Mouse (Mus musculus) neural tube, embryonic 12.5 days (tissue): ENCODE measurements at regions not wholly inside any gene's neighbourhood (a gene's known extent, or its start where the extent isn't known, plus 50 kb on each side); places are given as distances from the start of the nearest gene placed in this dataset.

Experiments
- ATAC-seq: fragments of 200-750 bp; cut with Nextera tagmentation; 2 replicates; pipeline ENCODE4 v1.8.0; 2017; ENCODE audit warnings: low read depth, mild to moderate bottlenecking, moderate TSS enrichment, moderate library complexity; ENCODE audit not compliant: low FRiP score
- H3K27ac ChIP-seq: fragments of 300-500 bp; sonication (generic); 2 replicates; pipeline ENCODE4 v1.5.1; 2016
- H3K27me3 ChIP-seq: fragments of 300-500 bp; sonication (generic); replicated peaks from 2 replicates; pipeline ENCODE4 v1.6.1; 2016; ENCODE audit warnings: mild to moderate bottlenecking
- H3K36me3 ChIP-seq: fragments of 300-500 bp; sonication (generic); 2 replicates; pipeline ENCODE4 v1.6.1; 2016; ENCODE audit warnings: mild to moderate bottlenecking
- H3K4me1 ChIP-seq: fragments of 300-500 bp; sonication (generic); 2 replicates; pipeline ENCODE4 v1.6.1; 2016
- H3K4me2 ChIP-seq: fragments of 300-500 bp; sonication (generic); replicated peaks from 2 replicates; pipeline ENCODE4 v1.6.1; 2016; ENCODE audit warnings: mild to moderate bottlenecking
- H3K4me3 ChIP-seq: fragments of 300-500 bp; sonication (generic); 2 replicates; pipeline ENCODE4 v1.5.1; 2016
- H3K9ac ChIP-seq: fragments of 300-500 bp; sonication (generic); 2 replicates; pipeline ENCODE4 v1.6.1; 2016; ENCODE audit warnings: mild to moderate bottlenecking
- H3K9me3 ChIP-seq: fragments of 300-500 bp; sonication (generic); 2 replicates; pipeline ENCODE4 v1.6.1; 2016; ENCODE audit warnings: mild to moderate bottlenecking
- WGBS: fragments of 180-500 bp; shearing (Covaris S2); methylation state at CpG from one replicate; pipeline ENCODE4 v1.1.7; 2016; 5-methylcytosine and 5-hydroxymethylcytosine counted together

DNA sequence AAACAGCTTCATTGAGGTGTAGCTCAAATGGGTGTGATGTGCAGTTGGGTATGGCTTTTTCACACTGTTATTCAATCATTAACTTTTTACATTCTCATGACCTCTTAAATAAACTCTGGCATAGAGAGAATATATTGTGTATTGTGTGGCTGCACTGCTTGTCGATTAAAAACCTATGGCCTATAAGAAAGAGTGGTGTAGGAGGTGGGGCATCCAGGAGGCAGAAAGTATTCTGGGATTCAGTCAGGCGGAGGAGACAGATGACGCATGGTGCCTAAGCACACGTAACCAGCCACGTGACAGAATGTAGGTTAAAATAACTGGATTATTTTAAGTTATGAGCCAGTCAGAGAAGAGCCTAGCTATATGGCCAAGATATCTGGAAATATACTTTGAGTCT, 78.2 kb upstream of the Slc16a7 start:
- WGBS = 88% methylated on average over 5 of the region's 5 CpGs
- no peak for ATAC-seq
- Histone ChIP-seq H3K4me2 (no peak overlapping the region), H3K9me3 (no peaks in the 10 kb centered on the region), H3K27ac (no peak overlapping the region), H3K27me3 (no peaks in the 10 kb centered on the region), H3K4me3 (no peak overlapping the region), H3K9ac (no peak overlapping the region), H3K4me1 (no peaks in the 10 kb centered on the region), H3K36me3 (no peaks in the 10 kb centered on the region)

DNA sequence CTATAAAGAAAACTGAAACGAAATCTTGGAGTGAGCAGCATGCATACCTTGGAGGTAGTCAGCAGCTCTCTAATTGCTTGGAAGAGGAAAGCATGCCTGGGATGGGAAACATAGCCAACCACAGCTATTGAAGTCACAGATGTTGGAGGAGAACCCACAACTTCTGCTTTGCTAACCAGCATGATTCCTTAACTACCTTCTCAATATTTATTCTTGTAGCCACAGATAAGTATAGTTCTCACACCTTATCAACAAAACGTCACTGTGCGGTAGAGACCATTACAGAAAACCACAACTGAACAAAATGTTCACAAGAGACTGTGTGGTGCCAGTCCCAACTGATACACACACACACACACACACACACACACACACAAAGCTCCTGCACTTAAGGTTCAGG, 99.1 kb upstream of the Slc16a7 start:
- Histone ChIP-seq H3K4me2 (no peak overlapping the region), H3K9me3 (no peaks in the 10 kb centered on the region), H3K27ac (no peak overlapping the region), H3K4me3 (no peak overlapping the region), H3K36me3 (no peaks in the 10 kb centered on the region), H3K4me1 (0 out of 2 replicates have a peak, but pooled peaks cover 4% of the 10 kb centered on the region), H3K9ac (no peak overlapping the region), H3K27me3 (no peaks in the 10 kb centered on the region)
- ATAC-seq = no peak
- 79% methylated on average over 3 of the region's 3 CpGs for WGBS

DNA sequence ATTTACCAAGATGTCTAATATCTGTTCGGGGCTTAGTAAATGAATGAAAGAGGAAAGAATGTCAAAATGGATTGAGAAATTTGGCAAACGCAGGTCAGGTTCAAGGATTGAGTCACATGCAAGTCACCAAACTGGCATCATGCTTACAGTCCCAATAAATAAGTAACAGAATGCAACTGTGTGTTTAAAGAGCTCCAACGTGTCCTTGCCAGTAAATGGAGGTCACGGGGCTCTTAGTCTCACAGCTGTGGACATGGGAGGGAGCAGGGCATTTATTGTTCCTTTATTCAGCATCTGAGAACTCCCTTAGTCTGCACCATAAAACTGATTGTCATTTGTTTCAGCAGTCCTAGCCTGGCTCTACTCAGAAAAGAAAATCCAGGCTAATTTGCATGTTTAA, 101.1 kb upstream of the Slc16a7 start:
- H3K27ac ChIP-seq = no peak overlapping the region
- ATAC-seq = 0 out of 2 replicates have a peak, but pooled peaks have one; percentile 65
- no peaks in the 10 kb centered on the region for H3K36me3 ChIP-seq
- 0 out of 2 replicates have a peak, but pooled peaks cover 4% of the 10 kb centered on the region for H3K4me1 ChIP-seq
- H3K9ac ChIP-seq = no peak overlapping the region
- no peak overlapping the region for H3K4me3 ChIP-seq
- H3K27me3 ChIP-seq = no peaks in the 10 kb centered on the region
- no peak overlapping the region for H3K4me2 ChIP-seq
- no peaks in the 10 kb centered on the region for H3K9me3 ChIP-seq
- 42% methylated on average over 4 of the region's 4 CpGs for WGBS

DNA sequence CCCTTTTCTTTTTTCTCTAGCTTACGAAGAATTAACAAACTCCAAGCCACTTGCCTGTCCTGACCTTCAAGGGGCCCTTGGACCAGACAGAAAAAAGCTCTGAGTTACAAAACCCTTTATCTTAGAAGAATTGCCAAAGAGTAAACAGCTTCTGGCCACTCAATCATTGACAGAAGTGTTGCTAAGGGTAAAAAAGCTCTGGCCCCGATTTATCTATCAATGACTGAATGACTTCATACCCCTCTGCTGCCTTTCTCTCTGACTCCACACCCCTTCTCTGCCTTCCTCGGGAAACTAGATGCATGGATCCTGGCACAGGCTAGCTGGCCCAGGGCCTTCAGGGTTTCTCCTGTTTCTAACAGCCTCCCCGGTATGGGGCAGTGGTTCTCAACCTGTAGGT, 105.2 kb upstream of the Slc16a7 start:
- H3K4me3 ChIP-seq = no peak overlapping the region
- WGBS = 70% methylated on average over 4 of the region's 4 CpGs
- H3K4me1 ChIP-seq = 0 out of 2 replicates have a peak, but pooled peaks cover 4% of the 10 kb centered on the region
- ATAC-seq = no peak
- no peaks in the 10 kb centered on the region for H3K9me3 ChIP-seq
- H3K36me3 ChIP-seq = no peaks in the 10 kb centered on the region
- H3K9ac ChIP-seq = no peak overlapping the region
- H3K27me3 ChIP-seq = no peaks in the 10 kb centered on the region
- H3K27ac ChIP-seq = no peak overlapping the region
- no peak overlapping the region for H3K4me2 ChIP-seq

DNA sequence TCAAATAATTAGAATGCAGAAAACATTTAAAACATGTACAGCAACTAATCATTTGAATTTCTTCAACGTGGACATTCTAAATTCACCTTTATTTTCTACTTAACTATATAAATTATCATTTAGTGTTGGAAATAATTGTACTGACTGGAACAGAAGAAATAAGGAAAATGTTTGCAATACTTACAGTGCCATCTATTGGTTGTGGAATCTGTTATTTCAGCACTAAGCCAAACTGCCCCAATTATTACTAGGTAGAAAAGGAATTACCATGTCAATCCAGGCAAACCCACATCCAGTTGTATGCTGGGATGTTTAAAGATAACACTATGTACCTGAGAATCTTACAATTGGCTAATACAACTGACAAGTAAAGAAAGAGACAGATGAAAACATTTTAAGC, 109.1 kb upstream of the Slc16a7 start:
- Histone ChIP-seq H3K4me3 (no peak overlapping the region), H3K4me1 (no peaks in the 10 kb centered on the region), H3K27ac (no peak overlapping the region), H3K36me3 (no peaks in the 10 kb centered on the region), H3K9me3 (no peaks in the 10 kb centered on the region), H3K4me2 (no peak overlapping the region), H3K27me3 (no peaks in the 10 kb centered on the region), H3K9ac (no peak overlapping the region)
- WGBS = 19% methylated on average over 1 of the region's 1 CpGs
- ATAC-seq = no peak

DNA sequence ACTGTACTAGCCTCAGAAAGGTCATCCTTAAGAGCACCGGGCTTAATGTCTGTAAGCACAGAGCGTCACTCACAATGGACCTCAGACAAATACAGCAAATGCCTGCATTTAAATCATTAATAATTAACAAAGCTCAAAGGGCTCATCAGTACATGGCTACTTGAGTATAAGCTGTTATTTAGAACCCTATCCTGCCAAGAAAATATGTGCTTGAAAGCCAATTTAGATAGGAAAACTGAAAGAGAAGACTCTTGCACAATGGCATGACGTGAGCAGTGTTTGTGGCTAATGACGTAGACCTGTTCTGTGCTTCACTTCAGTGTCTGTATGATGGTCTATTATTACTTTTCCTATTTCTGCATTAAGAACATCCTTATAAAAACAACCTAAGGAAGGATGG, 111.1 kb upstream of the Slc16a7 start:
- H3K36me3 ChIP-seq = no peaks in the 10 kb centered on the region
- no peak overlapping the region for H3K27ac ChIP-seq
- WGBS = 71% methylated on average over 4 of the region's 4 CpGs
- no peak overlapping the region for H3K4me3 ChIP-seq
- H3K9ac ChIP-seq = no peak overlapping the region
- no peaks in the 10 kb centered on the region for H3K27me3 ChIP-seq
- no peak for ATAC-seq
- no peaks in the 10 kb centered on the region for H3K9me3 ChIP-seq
- no peak overlapping the region for H3K4me2 ChIP-seq
- H3K4me1 ChIP-seq = no peaks in the 10 kb centered on the region

DNA sequence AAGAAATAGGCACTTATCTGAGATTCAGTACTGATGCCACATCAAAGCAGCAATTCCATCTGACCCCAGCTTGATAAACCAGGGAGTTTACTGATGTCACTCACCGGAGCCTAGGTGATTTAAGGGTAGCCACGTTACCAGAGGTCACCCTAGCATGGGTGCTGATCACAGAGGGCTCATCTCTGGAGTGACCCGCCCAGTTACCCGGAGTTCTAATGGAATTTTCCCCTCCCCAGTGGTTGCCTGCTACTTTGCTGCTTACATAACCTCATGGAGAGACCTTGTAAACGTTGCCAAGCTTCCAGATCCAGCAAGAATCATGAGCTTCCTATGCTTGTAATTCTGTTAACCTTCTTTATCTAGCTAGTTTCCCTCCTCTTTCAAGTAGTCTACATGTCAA, 125.8 kb upstream of the Slc16a7 start:
- H3K4me1 ChIP-seq = no peaks in the 10 kb centered on the region
- H3K4me2 ChIP-seq = no peak overlapping the region
- H3K27me3 ChIP-seq = no peaks in the 10 kb centered on the region
- H3K27ac ChIP-seq = no peak overlapping the region
- H3K4me3 ChIP-seq = no peak overlapping the region
- ATAC-seq = no peak
- H3K9ac ChIP-seq = no peak overlapping the region
- no peaks in the 10 kb centered on the region for H3K36me3 ChIP-seq
- WGBS = 80% methylated on average over 5 of the region's 5 CpGs
- no peaks in the 10 kb centered on the region for H3K9me3 ChIP-seq

DNA sequence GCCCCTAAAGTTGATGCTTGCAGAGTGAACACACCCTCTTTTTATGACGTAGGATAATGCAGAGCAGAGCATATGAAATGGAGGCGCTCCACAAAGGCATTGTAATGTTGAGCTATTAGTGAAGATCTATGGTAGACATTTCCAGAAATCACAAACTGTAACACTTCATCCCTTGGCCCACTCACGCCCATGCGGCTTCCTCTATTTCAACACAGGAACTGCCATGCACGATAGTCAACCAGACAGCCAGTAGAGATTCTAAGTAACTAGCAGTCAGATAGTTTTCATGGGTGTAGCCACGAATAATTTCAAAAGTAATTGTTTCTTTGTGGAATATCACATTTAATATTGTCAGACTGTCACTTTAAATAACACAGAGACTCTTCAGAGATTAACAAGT, 141.6 kb upstream of the Slc16a7 start:
- no peaks in the 10 kb centered on the region for H3K36me3 ChIP-seq
- no peak overlapping the region for H3K27ac ChIP-seq
- H3K9me3 ChIP-seq = no peaks in the 10 kb centered on the region
- no peak overlapping the region for H3K9ac ChIP-seq
- 91% methylated on average over 6 of the region's 6 CpGs for WGBS
- H3K4me3 ChIP-seq = no peak overlapping the region
- no peaks in the 10 kb centered on the region for H3K4me1 ChIP-seq
- H3K4me2 ChIP-seq = no peak overlapping the region
- H3K27me3 ChIP-seq = no peaks in the 10 kb centered on the region
- no peak for ATAC-seq

DNA sequence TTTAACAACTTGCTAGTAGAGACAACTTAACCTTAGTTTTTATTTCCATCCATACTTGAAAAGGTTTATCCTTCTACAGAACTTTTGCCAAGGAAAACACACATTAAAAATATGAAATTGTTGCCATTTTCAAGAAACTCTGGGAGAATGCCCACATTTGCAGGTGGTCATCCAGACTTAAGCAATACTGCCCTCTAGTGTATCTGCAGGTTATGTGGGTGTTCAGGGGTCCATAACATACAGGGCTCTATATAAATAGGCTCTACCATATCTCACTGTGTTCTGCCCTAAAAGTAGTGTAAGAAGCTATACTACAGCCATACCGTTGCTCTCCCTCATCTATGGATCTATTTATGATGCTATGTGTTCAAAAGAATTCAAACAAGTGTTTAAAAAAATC, 149.1 kb upstream of the Slc16a7 start:
- whole genome bisulfite sequencing = 41% methylated on average over 1 of the region's 1 CpGs
- H3K4me3 ChIP-seq = no peak overlapping the region
- no peaks in the 10 kb centered on the region for H3K4me1 ChIP-seq
- no peak overlapping the region for H3K9ac ChIP-seq
- H3K27me3 ChIP-seq = no peaks in the 10 kb centered on the region
- H3K36me3 ChIP-seq = no peaks in the 10 kb centered on the region
- H3K27ac ChIP-seq = no peak overlapping the region
- H3K9me3 ChIP-seq = no peaks in the 10 kb centered on the region
- no peak overlapping the region for H3K4me2 ChIP-seq
- no peak for ATAC-seq

DNA sequence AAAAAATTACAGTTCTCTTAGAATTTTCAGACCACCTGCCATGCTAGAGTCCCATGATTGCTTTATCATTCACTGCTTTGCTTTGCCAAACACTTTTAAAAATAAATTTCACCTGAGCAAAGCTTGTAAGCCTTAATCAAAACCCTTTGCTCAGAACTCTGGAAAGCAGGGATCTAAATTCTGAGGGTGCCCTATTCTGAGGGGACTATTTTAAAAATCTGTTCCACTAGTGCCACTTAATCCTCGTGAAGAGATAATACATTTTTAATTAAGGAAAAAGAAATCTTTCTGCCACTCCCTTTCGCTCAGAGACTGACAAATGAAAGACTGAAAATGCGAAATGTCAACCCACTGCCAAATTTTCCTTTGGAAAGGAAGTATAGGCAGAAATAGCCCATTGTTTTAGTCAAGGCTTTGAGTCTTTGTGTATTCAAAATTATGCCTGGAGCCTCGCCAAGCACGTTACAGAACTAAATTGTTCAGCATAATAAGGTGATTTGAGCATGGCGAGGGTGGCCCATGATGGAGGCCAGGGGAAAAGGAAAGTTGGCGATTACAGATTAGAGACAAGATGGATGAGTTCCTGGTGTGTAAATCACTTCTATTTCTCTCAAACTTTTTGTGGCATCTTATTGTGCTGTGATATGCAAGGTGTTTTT, 197.4 kb upstream of the Slc16a7 start:
- no peaks in the 10 kb centered on the region for H3K27me3 ChIP-seq
- H3K9me3 ChIP-seq = no peaks in the 10 kb centered on the region
- H3K36me3 ChIP-seq = no peaks in the 10 kb centered on the region
- no peak overlapping the region for H3K9ac ChIP-seq
- 45% methylated on average over 7 of the region's 7 CpGs for WGBS
- H3K4me1 ChIP-seq = no peaks in the 10 kb centered on the region
- H3K4me2 ChIP-seq = no peak overlapping the region
- no peak overlapping the region for H3K4me3 ChIP-seq
- ATAC-seq = no peak
- H3K27ac ChIP-seq = no peak overlapping the region

DNA sequence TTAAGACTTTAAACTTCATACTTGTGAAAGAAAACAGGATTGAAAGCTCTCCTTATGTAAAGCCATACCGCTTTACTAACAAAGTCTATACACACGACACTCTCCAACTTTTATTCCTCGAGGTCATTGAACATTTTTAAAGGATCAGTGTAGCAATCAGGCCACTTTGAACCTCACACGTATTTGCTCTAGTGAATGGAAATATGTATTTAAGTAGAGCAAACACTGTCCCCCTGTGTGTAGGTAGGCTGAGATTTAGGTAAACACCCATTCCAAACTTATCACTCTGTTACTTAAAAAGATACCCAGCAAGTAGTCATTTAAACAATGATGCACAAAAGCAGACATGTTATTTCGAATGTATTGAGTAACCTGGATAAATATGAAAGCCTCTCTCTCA, 203.7 kb upstream of the Slc16a7 start:
- no peak overlapping the region for H3K27ac ChIP-seq
- H3K9ac ChIP-seq = no peak overlapping the region
- no peak for ATAC-seq
- no peaks in the 10 kb centered on the region for H3K4me1 ChIP-seq
- H3K4me2 ChIP-seq = no peak overlapping the region
- no peaks in the 10 kb centered on the region for H3K27me3 ChIP-seq
- no peak overlapping the region for H3K4me3 ChIP-seq
- WGBS = 93% methylated on average over 5 of the region's 5 CpGs
- no peaks in the 10 kb centered on the region for H3K36me3 ChIP-seq
- H3K9me3 ChIP-seq = no peaks in the 10 kb centered on the region

DNA sequence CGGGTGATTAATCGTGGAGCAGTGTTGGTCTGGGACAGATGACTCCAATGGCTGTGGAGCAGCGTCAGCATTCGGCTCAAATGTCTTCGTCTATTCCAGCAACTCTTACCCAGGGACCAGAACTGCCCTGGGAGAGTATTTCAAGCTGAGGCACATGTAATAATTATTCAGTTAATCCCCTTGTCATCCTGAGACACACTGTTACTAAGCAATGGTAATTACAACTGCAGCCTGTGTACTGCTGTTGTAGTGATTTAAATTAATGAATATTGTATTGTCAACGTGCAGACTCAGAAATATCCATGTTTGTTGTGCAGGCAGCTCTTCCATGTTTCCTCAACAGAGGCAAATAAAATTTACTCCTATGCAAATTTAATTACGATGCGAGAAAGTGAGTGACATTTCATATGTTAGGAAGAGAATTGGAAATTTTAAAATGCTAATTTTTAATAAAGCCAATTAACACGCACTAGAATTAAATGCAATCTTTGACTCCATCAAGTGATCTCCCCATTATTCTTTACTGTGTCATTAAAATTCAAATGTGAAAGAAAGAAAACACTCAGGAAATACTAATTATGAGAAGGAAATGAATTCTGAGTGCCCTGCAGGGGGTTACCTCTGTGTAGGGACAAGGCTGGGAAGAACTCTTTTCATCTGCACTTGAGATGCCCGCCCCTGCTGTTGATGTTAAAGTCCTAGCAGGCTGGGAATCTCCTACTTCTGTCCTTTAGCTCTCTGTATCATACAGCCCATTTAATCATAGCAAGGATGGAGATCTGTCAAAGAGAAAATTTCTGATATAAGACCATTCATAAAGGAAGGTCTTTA, 218.7 kb upstream of the Slc16a7 start:
- H3K27ac ChIP-seq = no peak overlapping the region
- H3K9me3 ChIP-seq = no peaks in the 10 kb centered on the region
- no peak overlapping the region for H3K4me3 ChIP-seq
- 71% methylated on average over 10 of the region's 10 CpGs for WGBS
- H3K27me3 ChIP-seq = no peaks in the 10 kb centered on the region
- H3K36me3 ChIP-seq = no peaks in the 10 kb centered on the region
- ATAC-seq = peak; percentile 65; the same call in 1 of the 2 replicates
- no peak overlapping the region for H3K9ac ChIP-seq
- no peak overlapping the region for H3K4me2 ChIP-seq
- no peaks in the 10 kb centered on the region for H3K4me1 ChIP-seq

DNA sequence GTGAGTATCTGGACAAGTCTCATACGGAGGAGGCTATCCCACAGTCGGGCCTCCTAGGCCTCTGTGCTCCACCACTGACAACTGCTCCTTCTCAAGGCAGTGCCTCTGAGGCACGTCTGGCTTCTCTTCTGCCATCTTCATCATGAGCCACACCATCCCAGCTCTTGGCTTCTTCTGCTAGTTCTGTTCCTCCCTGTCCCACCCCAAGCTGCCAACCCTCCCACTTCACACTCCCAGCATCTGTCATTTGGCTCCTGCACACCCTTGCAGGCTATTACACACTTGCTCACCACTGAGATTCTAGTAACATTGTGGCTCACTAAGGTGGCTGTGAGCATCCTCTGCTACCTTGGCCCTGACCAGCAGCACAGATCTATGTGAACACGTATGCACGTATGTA, 221.1 kb upstream of the Slc16a7 start:
- Histone ChIP-seq H3K36me3 (no peaks in the 10 kb centered on the region), H3K4me3 (no peak overlapping the region), H3K9me3 (no peaks in the 10 kb centered on the region), H3K4me1 (no peaks in the 10 kb centered on the region), H3K4me2 (no peak overlapping the region), H3K9ac (no peak overlapping the region), H3K27me3 (no peaks in the 10 kb centered on the region), H3K27ac (no peak overlapping the region)
- 91% methylated on average over 5 of the region's 5 CpGs for WGBS
- ATAC-seq = no peak
